Mouse (Mus musculus): ENCODE measurements around the gene Ksr1. TPM values are rescaled to one million over a fixed set of nuclear protein-coding genes. Genes with fewer than 3 reads are reported as not detected.

The Ksr1 gene
- 2.5 TPM for polyA plus RNA-seq (2017; shearing (Covaris generic))

GRCm38 (mm10) chr11:79146331-79146767 lies at the start of gene Ksr1:
TSS of gene Ksr1 (minus strand) at chr11:79146407.

GRCm38 (mm10) chr11:78984483-78985177 lies 161.6 kb downstream of the Ksr1 start, which contains the start of gene Lgals9:
TSS of gene Lgals9 (minus strand) at chr11:78984946.

Other genes with a start within 250 kb of the Ksr1 start
- gene Nos2, start 225.6 kb downstream of the Ksr1 start, polyA plus RNA-seq (2017; shearing (Covaris generic)): not detected
- gene Lgals9, start 161.5 kb downstream of the Ksr1 start, polyA plus RNA-seq (2017; shearing (Covaris generic)): 279 TPM
- 132 TPM for gene Wsb1, start 108.3 kb upstream of the Ksr1 start, polyA plus RNA-seq (2017; shearing (Covaris generic))
- gene Gm9964, start 150.5 kb upstream of the Ksr1 start, polyA plus RNA-seq (2017; shearing (Covaris generic)): not detected
- 1.1 TPM for gene Nf1, start 193.3 kb upstream of the Ksr1 start, polyA plus RNA-seq (2017; shearing (Covaris generic))

Data from activated CD4-positive, CD25-positive, alpha-beta regulatory T cell, adult 9 weeks (primary cell).